ENCODE assay signal across 26 mouse cellular contexts in the genomic region with DNA sequence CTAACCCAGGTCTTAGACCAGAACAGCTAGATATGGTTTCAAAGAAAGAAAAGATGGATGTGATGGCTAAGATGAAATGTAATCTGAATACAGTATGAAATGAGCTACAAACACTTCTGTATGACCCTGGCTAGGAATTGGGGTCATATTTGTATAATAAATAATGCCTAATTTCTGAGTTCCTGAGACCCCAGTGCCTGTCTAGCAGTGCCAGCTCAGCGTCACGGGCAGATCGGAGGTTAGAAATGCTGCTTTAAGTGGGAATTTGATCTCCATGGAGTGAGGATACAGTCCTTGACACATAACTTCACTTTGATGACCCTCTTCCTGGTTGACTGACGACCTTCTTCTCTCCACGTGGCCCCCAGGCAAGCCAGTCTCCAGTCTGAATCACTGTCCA.
DNase-seq lines count a peak whose midpoint lies in the region; ATAC-seq lines count a peak whose summit lies in the region.
"Had no signal": no experiment of that assay in that cellular context is flagged by ENCODE, and none has a peak within 500 bp of the region (broad histone marks: within the 10 kb centered on the region; RNA-seq: fewer than 3 reads in every experiment).

No protein-coding gene starts in this region.

- peak overlapping the region; percentile 8; the same call in 1 of the 2 replicates for H3K4me2 ChIP-seq in lung, embryonic 15.5 days
- 0 out of 2 replicates have a peak overlapping the region, but pooled peaks have one; percentile 1 for H3K4me2 ChIP-seq in embryonic facial prominence, embryonic 14.5 days (ENCODE audit: low read depth, low read length)
- peak overlapping the region; percentile 3; the same call in 1 of the 2 replicates for H3K4me2 ChIP-seq in stomach, embryonic 14.5 days (replicated peaks; ENCODE audit: low read depth, low read length)
- H3K4me2 ChIP-seq: embryonic facial prominence, embryonic 12.5 days; forebrain, embryonic 12.5 days; hindbrain, embryonic 14.5 days; limb, embryonic 15.5 days had no signal

- no peak overlapping the region for H3K27ac ChIP-seq in heart, embryonic 10.5 days
- peak overlapping the region; percentile 74 for H3K27ac ChIP-seq in lung, embryonic 15.5 days
- peak overlapping the region; percentile 75 for H3K27ac ChIP-seq in embryonic facial prominence, embryonic 14.5 days (replicated peaks; ENCODE audit: low read depth, low read length)
- H3K27ac ChIP-seq in stomach, embryonic 14.5 days (ENCODE audit: low read length), result peak overlapping the region; percentile 71
- H3K27ac ChIP-seq: embryonic facial prominence, embryonic 12.5 days; forebrain, embryonic 12.5 days; hindbrain, embryonic 14.5 days; limb, embryonic 10.5 days; limb, embryonic 15.5 days; liver, embryonic 14.5 days had no signal

- peaks cover 5% of the 10 kb centered on the region; the same call in 1 of the 2 replicates for H3K4me1 ChIP-seq in heart, embryonic 10.5 days
- H3K4me1 ChIP-seq in lung, embryonic 15.5 days, result peaks cover 15% of the 10 kb centered on the region
- H3K4me1 ChIP-seq in embryonic facial prominence, embryonic 14.5 days (ENCODE audit: control insufficient read depth, insufficient read depth, low read length), result peaks cover 8% of the 10 kb centered on the region; the same call in 1 of the 2 replicates
- H3K4me1 ChIP-seq in stomach, embryonic 14.5 days (ENCODE audit: control insufficient read depth, insufficient read depth, low read length), result peaks cover 7% of the 10 kb centered on the region
- H3K4me1 ChIP-seq: limb, embryonic 15.5 days; megakaryocyte, embryonic 14.5 days had no signal

- WGBS in heart, embryonic 10.5 days, result 39% methylated on average over 5 of the region's 5 CpGs
- 16% methylated on average over 5 of the region's 5 CpGs for WGBS in lung, embryonic 15.5 days
- WGBS in embryonic facial prominence, embryonic 14.5 days, result 32% methylated on average over 5 of the region's 5 CpGs
- 30% methylated on average over 5 of the region's 5 CpGs for WGBS in stomach, embryonic 14.5 days

- H3K27me3 ChIP-seq in heart, embryonic 10.5 days (ENCODE audit: insufficient read depth, poor library complexity, severe bottlenecking), result no peaks in the 10 kb centered on the region
- no peaks in the 10 kb centered on the region for H3K27me3 ChIP-seq in lung, embryonic 15.5 days
- H3K27me3 ChIP-seq in embryonic facial prominence, embryonic 14.5 days (replicated peaks; ENCODE audit: control insufficient read depth, insufficient read depth, low read length), result no peaks in the 10 kb centered on the region
- no peaks in the 10 kb centered on the region for H3K27me3 ChIP-seq in stomach, embryonic 14.5 days (ENCODE audit: control insufficient read depth, insufficient read depth, low read length)
- H3K27me3 ChIP-seq: embryonic facial prominence, embryonic 12.5 days; forebrain, embryonic 12.5 days; limb, embryonic 15.5 days had no signal

- H3K4me3 ChIP-seq in heart, embryonic 10.5 days, result no peak overlapping the region
- H3K4me3 ChIP-seq in lung, embryonic 15.5 days, result no peak overlapping the region
- no peak overlapping the region for H3K4me3 ChIP-seq in embryonic facial prominence, embryonic 14.5 days (ENCODE audit: low read depth, low read length)
- H3K4me3 ChIP-seq in stomach, embryonic 14.5 days (ENCODE audit: low read depth, low read length), result no peak overlapping the region
- H3K4me3 ChIP-seq: embryonic facial prominence, embryonic 12.5 days; forebrain, embryonic 12.5 days; limb, embryonic 10.5 days; limb, embryonic 15.5 days; megakaryocyte, embryonic 14.5 days had no signal

- peak; percentile 11; the same call in 1 of the 2 replicates for ATAC-seq in lung, embryonic 15.5 days (ENCODE audit: borderline replicate concordance, extremely low read depth, low FRiP score, low TSS enrichment)
- ATAC-seq in embryonic facial prominence, embryonic 14.5 days (ENCODE audit: low read depth), result no peak
- ATAC-seq in stomach, embryonic 14.5 days (ENCODE audit: insufficient number of reproducible peaks, insufficient read depth, low FRiP score, low read depth), result no peak
- no peak for ATAC-seq in inflammation-experienced regulatory T-cells, adult 6 months
- ATAC-seq: forebrain, postnatal 0 days had no signal

- no peaks in the 10 kb centered on the region for H3K9me3 ChIP-seq in heart, embryonic 10.5 days
- no peaks in the 10 kb centered on the region for H3K9me3 ChIP-seq in lung, embryonic 15.5 days
- H3K9me3 ChIP-seq in embryonic facial prominence, embryonic 14.5 days (ENCODE audit: control insufficient read depth, low read length), result no peaks in the 10 kb centered on the region
- no peaks in the 10 kb centered on the region for H3K9me3 ChIP-seq in stomach, embryonic 14.5 days (ENCODE audit: control insufficient read depth, low read depth, low read length)
- H3K9me3 ChIP-seq: embryonic facial prominence, embryonic 12.5 days; forebrain, embryonic 12.5 days; G1E; limb, embryonic 10.5 days; limb, embryonic 15.5 days; megakaryocyte, embryonic 14.5 days had no signal

- peak; percentile 19 for DNase-seq in heart, embryonic 10.5 days (ENCODE audit: low spot score)
- DNase-seq in heart, postnatal 25 days (ENCODE audit: low spot score), result no peak
- DNase-seq in lung, postnatal 4 days, result no peak
- DNase-seq in embryonic facial prominence, embryonic 14.5 days (ENCODE audit: low spot score), result no peak
- no peak for DNase-seq in spleen, postnatal 36 days (ENCODE audit: low spot score in 2 of 2)
- DNase-seq: adrenal gland, adult 8-10 months; cerebellum, adult 2 months; cerebellum, postnatal 25 days; kidney, adult 11 months; kidney, postnatal 14 days; layer of hippocampus, adult 9-11 months; right cerebral cortex, adult 18-20 months; spleen, adult 18-20 months; thymus, postnatal 14 days had no signal

- no peak overlapping the region for H3K9ac ChIP-seq in lung, embryonic 15.5 days
- no peak overlapping the region for H3K9ac ChIP-seq in embryonic facial prominence, embryonic 14.5 days (ENCODE audit: low read depth, low read length)
- H3K9ac ChIP-seq in stomach, embryonic 14.5 days (replicated peaks; ENCODE audit: low read depth, low read length), result no peak overlapping the region; the same call in 1 of the 2 replicates
- H3K9ac ChIP-seq: embryonic facial prominence, embryonic 12.5 days; forebrain, embryonic 12.5 days; forebrain, postnatal 0 days; hindbrain, embryonic 14.5 days; limb, embryonic 15.5 days; liver, embryonic 14.5 days had no signal

- no peaks in the 10 kb centered on the region for H3K36me3 ChIP-seq in heart, embryonic 10.5 days
- no peaks in the 10 kb centered on the region for H3K36me3 ChIP-seq in lung, embryonic 15.5 days
- H3K36me3 ChIP-seq in embryonic facial prominence, embryonic 14.5 days (ENCODE audit: control insufficient read depth, insufficient read depth, low read length), result no peaks in the 10 kb centered on the region
- no peaks in the 10 kb centered on the region for H3K36me3 ChIP-seq in stomach, embryonic 14.5 days (ENCODE audit: control insufficient read depth, insufficient read depth, low read length)
- H3K36me3 ChIP-seq: embryonic facial prominence, embryonic 12.5 days; forebrain, embryonic 12.5 days; G1E; limb, embryonic 10.5 days; limb, embryonic 15.5 days had no signal

- intact Hi-C loops in heart, postnatal 25 days (cut with DNase I), result no loop called here
